Mouse (Mus musculus) ZHBTc4 (cell line): ENCODE measurements around the gene Eef1akmt3.

Source experiments
- DNase-seq: peaks from one replicate; pipeline ENCODE4 v3.0.0-alpha.2; 2011; ENCODE audit warnings: low read depth, low spot score

Eef1akmt3 gene

DNA sequence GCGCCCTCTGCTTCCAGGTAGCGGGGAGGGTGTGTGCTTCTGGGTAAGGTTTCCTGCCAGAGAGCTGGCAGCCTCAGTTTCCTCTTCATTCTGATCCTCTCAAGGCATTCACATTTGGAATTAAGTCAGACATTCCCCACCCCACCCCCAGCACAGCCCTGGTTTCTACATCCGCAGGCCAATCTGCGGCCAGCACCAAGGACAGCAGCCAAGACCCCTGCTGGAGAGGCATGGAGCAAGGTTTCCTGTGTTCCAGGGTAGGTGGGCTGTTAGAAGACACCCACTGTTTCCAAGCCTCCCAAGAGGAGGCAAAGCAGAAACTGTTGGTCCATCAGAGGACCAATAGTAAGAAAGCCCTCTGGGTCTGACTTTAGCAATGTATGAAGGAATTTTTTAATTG is 13.3 kb upstream of the Eef1akmt3 start:
- DNase-seq: peak; percentile 55

DNA sequence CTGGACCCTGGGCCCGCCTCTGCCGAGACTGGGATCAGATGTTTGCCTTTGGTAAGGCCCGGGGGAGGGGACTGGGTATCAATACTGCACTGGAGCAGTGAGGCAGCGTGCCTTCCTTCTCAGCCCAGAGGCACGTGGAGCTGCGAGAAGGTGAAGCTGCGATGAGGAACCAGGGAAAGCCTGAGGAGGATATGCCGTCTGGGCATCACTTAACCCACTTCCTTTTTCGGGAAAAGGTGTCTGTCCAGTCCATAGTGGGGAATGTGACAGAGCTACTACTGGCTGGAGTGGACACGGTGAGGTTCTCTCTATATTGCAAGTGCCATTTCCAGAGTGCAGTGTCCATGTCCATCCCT is 8.8 kb upstream of the Eef1akmt3 start:
- DNase-seq: no peak

DNA sequence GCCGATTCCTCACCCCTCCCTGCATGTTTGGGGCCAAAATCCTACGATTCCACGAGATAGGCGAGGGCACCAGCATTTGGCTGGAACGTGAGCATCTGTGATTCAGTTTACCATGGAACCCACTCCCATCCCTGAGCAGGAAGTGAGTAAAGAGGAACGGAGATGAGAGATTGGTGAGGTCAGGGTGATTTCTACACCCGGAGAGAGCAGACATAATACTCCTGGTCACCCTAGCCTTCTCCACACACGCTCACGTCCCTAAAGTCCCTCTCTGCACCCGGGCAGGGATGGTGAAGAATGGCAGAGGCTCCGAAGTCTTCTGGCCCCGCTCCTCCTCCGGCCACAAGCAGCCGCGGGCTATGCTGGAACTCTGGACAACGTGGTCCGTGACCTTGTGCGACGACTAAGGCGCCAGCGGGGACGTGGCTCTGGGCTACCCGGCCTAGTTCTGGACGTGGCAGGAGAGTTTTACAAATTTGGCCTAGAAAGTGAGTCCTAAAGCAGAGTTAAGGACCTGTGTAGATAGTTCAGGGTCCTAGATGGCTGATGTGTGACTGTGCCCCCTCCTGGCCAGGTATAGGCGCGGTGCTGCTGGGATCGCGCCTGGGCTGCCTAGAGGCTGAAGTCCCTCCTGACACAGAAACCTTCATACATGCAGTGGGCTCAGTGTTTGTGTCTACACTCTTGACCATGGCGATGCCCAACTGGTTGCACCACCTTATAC is 8.2 kb upstream of the Eef1akmt3 start:
- no peak for DNase-seq

DNA sequence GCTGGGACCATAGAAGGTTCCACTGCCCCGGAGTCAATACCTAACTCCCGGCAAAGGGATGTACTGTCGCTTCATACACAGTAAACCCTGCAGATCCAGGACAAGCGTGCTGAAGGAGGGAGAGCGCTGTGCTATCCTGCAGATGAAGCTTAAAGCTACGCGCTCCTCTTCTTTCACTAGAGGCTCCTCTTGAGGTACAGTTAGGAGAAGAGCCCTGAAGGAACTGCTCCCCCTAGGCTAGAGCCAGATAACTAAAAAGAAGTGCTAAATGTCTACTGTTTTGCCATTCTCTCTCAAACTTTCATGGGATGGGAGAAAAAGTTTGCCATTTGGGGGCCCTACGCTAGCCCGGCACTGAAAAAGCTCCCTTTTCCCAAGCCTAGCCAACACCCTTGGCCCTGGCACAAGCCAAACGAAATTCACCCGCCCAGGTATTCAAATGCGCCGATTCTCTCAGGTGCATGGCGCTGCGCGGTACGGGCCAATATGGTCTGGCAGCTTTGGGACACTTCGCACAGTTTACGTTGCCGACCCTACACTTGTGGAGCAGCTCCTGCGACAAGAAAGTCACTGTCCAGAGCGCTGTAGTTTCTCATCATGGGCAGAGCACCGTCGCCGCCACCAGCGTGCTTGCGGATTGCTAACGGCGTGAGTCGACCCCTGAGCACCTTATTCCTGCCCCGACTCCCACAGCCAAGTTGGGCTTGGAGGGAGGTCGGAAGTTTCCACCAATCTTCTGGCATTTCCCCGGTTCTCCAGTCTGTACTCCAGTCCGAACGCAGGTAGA is 7.5 kb upstream of the Eef1akmt3 start:
- no peak for DNase-seq

DNA sequence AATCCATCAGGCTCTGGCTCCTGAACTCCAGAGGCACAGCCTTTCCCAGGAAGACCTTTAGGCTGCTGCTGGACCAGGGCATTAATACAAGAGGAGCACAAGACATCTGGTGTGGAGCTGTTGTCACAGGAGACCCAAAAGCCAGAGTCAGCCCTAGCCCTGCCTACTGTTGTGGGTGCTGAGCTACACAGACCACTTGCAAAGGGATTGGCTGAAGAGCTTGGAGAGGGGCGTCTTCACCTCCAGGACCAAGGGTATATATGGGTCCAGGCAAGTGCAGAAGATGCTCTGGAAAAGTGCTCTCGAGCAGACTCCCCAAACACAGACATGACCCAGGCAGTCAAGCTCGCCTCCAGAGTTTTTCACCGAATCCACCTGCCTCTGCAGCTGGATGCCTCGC is 6.6 kb upstream of the Eef1akmt3 start, which contains the start of gene Cyp27b1:
TSS of gene Cyp27b1 (plus strand) at position 297 of the 400 bp plus-strand sequence.
- no peak for DNase-seq

DNA sequence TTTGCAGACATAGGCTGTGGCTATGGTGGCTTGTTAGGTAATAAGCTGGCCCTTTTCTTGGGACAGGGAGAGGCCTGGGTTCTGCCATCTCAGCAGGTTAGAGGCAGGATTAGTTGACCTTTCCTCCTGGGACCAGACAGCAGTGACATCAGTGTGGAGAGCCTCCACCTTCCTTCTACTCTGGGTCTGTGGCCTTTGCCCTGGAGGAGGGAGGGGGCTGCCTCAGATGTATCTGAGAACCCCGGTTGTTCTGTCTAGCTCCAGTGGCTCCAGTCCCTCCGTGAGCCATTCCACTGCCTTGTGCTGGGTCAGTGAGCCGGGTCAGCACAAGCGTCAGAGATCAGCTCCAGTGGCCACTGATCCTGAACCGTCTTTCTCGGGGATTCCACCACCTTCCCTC is 1.9 kb upstream of the Eef1akmt3 start:
- no peak for DNase-seq

DNA sequence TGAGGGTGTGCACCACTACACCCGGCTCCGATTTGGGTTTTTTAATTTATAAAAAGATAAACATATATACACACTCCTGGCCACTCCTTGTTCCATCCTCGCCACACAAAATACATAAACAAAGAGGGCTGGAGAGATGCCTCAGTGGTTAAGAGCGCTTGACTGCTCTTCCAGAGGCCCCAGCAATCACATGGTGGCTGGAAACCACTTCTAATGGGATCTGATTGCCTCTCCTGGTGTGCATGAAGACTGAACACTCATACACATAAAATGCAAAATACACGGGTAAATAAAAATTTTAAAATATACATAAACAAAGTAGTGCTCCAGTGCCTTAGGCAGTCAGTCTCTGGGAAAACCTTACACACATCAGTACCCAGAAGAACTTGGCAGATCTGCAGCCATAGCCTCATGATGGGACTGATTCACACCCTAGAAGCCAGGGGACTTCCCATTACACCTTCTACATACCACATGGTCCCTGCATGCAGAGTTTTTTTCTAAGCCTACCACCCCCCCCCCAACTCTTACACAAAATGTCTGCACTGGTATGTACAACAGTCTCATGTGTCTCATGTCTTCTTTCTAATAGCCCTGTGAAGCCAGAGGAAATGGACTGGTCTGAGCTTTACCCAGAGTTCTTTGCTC is 1.3 kb upstream of the Eef1akmt3 start:
- DNase-seq: no peak

DNA sequence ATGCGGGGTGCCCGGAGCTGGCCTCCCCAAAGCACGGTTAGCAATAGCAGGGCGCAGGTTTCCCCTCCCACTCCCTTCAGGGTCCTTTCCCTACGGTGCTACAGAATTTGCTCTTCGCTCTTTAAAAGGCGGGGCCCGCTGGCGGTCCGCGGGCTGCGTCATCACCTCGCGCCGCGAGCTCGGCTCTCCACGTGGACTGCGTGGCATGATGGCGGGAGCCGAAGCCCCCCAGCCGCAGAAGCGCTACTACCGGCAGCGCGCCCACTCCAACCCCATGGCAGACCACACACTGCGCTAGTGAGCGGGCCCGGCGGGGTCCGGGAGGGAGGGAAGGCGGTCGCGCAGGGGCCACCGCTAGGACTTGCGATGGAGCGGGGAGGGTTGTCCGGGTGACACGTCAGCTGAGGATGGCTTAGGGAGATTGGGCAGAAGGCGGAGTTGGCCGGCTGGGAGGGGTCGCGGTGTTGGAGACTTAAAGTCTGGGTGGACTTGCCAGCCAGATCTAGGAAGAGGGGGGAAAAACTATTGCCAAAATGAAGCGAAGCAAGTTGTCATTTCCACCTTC is 543 bp upstream of the Eef1akmt3 start:
- DNase-seq: peak; percentile 96

DNA sequence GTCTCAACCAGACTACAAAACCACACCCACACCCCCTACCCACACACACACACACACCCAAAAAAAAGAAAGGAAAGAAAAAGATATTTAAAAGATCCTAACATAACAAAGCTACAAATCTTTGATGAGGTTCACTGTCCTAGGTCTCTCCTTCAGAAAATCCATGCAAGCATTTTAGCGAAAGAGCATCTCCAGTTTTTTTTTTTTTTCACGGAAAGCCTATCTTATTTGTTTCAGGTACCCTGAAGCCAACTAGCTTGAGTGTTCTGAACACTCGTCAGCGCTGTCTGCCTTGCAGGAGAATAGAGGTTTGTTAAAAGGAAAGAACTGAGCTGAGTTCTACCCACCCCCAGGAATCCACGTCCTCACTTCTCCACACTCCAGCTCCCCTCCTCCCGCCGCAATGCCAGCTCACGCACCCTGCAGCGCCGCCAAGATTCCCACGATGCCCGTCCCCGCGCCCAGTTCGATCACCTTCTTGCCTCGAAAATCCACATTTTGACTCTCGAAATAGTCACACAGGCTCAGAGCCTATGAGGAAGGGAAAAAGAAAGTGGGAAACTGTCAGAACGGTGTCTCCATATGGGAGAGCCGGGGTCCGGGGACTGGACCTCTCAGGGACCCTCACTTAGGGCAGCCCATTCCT is 621 bp downstream of the Eef1akmt3 start:
- DNase-seq: no peak

DNA sequence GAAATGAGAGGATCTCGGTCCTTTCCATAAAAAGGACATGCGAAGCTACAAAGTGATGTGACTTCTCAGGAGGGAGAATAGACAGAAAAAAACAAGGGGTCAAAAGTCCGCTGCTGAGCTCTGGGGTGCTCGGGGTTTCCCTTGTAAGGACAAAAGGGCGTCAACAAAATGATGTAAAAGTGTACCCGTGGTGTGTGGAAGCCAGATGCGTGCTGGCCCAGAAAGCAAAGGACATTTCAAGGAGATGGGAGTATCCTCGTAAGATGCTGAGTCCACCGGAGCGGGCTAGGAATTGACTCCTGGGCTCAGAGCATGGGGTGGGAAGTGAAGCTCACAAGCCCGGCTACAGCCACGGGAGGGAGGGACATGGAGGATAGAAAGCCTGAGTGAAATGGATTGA is 3.7 kb downstream of the Eef1akmt3 start:
- DNase-seq: peak; percentile 34

DNA sequence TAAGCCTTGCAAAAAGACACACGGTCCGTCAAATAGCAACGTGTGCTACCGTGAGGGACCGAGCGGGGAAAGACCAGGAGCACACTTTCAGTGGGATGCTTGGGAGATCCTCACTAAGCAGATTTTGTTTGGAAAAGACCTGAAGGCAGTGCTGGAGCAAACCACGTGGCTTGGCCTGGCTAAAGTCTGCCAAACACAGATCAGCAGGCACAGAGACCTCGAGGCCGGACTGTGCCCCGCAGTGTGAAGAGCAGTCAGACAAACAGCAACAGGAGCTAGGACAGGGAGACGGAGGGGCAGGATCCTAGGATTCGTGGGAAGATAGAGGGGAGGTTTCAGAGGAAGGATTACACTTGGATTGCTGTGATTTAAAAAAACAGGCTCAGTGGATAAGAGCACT is 5.0 kb downstream of the Eef1akmt3 start:
- DNase-seq: no peak

DNA sequence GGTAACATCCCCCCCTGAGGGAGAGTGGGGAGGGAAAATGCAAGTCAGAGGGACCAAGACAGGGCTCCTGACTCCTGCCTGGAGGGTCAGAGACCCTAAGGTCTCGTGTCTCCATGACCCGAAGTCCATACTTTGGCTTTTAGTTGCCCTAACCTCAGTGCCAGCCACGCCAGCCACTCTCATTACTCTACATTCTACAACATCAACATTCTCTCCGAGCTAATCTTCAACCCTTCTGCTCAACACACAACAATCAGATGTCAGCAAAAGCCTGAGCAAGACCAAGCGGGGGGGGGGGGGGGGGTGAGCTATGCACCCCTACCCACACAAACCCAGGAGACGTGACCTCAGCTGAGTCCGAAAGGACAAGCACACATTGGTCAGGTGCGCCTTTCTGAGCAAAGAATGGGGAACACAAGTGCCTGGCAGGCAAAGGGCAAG is 8.0 kb downstream of the Eef1akmt3 start:
- DNase-seq: no peak

DNA sequence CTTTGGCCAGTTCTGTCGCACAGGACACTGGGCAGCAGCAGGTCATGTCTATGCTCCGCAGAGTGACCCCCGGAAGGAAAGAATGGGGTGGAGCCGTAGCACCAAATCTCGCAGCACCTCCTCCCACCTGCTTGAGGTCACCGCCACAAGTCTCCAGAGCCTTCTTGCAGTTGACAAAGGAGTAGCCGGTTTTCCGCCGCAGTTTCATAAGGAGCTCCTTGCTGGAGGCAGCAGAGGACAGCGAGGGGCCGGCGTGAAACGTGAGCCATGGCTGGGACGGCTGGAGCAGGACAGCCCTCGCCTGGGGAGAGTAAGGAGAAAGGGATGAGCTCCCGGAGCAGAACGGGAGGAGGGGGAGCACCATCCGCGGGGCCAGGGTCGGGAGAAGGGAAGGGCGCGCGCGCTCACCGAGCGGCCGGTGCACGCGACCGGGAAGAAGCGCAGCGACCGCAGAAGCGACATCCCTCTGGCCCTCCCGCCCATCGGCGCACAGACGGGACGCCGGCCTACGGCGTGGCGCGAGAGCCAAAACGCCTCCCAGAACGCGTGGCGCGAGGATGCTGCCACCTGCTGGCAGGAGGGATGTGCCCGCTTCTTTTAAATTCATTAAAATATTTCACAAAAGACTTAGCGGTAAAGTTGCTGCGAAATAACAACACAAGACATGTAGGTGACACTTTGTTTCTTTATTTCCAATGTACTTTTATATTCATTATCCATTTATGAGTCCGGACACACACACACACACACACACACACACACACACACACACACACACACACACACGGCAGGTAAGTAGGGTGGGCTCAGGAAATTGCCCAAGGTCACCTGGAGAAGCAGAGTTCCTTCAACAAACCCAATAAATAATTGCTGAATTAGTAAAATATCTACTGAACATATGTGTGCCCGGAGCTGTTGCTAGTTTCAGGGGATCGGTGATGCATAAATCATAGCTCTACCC is 10.7 kb downstream of the Eef1akmt3 start, which contains the start of gene Tsfm:
TSS of gene Tsfm (minus strand) at position 505 of the 961 bp plus-strand sequence.
- peak; percentile 96 for DNase-seq

DNA sequence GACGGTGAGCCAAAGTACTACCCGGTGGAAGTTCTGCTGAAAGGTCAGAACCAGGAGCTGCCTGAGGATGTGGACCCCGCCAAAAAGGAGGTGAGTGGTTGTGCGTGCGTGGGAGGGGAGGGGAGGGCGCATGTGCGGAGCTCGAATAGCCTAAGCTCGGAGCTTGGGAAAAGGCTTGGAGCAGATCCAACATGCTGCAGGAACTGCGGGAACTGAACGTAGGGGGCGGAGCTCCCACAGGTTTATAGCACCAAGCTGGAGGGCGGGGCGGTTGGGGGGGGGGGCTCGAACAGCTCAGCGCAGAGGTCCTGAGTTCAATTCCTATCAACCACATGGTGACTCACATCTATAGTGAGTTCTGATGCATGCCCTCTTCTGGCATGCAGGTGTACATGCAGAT is 22.9 kb downstream of the Eef1akmt3 start:
- DNase-seq: peak; percentile 61

DNA sequence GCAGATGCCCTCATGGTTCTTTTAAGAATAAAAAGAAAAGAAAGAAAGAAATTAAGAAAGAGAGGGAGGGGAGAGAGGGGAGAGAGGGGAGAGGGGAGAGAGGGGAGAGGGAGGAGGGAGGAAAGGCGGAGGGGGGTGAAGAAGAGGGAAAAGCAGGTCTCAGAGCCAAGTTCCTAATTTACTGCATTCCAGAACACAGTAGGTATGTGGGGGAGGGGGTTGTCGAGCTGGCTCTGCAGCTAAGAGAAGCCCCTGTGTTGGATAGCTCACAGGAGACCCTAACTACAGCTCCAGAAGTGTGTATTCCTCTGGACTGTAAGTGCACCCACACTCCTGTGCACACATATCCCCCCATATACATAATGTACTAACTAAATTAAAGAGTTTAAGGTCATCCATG is 24.2 kb downstream of the Eef1akmt3 start:
- DNase-seq: no peak

DNA sequence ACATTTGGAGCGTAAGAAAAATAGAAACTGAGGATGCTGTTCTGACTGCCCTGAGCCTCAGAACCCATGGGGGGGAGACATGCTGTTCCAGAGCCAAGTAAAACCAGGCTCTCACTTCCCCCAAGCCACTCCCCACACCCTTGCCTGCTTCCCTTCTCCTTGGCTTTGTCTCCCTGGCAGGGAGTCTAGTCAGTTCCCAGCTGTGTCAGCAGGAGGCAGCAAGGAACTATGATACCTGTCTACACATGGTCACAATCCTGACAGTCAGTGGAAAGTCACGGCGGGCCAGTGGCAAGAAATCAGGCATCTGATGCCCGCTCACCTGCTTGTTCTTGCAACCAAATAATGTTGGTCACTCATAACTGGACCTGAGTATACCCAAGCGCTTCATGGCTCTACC is 24.8 kb downstream of the Eef1akmt3 start:
- peak; percentile 82 for DNase-seq

DNA sequence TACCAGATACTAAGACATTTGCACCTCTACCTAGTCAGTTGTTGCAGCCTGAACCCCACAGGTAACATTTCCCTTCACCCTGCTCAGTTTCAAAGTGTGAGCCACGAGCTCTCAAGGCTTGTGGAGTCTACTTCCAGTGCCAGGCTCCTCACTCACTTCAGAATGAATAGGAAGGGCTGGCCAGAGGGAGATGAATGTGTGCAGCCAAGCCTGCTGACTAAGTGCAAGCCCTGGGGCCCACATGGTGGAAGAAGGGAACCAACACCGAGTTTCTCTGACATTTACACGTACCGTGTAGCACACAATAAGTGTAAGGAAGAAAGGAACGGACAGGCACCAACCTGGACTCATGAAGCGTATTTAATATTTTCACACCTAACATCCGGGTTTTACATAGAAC is 37.5 kb downstream of the Eef1akmt3 start:
- DNase-seq: no peak

DNA sequence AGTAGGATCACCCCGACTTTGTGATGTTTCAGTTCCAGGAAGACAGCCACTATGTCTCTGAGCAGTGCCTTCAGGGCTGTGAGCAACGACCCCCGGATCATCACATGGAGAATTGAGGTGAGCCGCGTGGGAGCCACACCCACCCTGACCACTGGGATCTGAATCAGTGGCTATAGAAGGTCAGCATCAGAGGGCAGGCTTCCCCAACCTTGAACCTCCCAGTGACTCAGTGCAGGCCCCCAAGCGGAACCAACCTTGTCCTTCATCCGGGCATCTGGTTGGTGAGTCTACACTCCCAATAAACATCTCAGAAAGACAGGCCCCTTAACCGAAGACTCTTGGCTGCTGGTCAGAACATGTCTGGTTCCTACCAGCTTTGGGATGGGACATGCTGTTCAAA is 38.0 kb downstream of the Eef1akmt3 start:
- DNase-seq: no peak

DNA sequence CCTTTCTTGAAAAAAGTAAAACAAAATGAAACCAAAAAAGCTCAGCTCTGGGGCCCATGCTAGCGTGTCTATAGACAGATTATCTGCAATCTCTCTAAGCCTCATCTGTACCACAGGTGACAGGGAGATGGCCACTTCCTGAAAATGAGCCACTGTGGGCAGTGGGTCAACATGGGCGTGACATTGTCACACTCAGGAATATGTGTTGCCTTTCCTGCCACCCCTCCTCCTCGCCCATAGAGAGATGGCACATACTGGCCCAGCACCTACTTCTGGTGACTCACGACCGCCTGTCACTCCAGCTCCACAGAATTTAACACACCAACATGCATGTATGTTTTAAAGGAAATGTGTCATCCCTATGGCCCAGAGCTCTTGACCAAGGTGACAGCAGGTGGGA is 38.5 kb downstream of the Eef1akmt3 start:
- DNase-seq: no peak

DNA sequence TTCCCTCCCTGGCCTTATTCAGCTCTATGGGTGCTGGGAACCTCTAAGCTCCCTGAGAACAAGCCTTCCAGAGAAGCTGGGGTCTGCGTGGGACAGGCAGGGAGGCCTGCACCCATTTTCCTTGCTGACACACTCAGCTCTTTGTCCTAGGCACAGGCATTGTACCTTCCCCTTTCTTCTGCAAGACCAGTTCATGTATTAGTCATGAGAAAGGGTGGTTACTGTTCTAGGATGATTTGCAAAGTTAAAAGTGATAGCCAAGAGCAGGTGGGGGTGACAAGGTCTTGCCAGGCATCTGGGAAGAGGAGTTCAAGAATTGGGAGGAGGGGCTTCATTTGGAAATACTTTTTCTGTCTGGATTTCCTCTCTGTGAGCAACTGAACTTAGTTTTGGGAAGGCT is 39.3 kb downstream of the Eef1akmt3 start:
- DNase-seq: no peak

DNA sequence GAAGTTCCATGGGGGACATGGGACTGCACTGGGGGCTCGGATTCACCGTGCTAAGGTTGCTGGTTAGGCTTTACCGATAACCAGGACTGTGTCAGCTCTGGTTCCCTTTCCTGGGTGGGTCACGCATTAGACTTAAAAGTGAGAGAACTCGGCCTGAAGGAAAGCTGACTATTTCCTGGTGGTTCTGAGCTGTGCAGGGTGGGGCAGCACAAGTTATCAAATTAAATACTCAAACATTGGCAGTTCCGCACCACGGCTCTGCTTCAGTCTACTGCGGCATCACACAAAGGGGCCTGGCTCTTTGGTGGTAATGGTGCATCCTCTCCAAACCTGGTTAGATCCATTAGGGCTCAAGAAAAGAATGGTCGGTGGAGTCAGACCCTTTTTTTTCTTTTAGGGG is 40.0 kb downstream of the Eef1akmt3 start:
- DNase-seq: no peak
